Mouse (Mus musculus) spleen, adult 2 months (tissue): ENCODE data around the gene Il12b.

Experiments used
- CTCF ChIP-seq: fragments of 200-500 bp; IDR thresholded peaks from 2 replicates; pipeline ENCODE4 v1.5.1; 2011; ENCODE audit warnings: mild to moderate bottlenecking, inconsistent platforms; ENCODE audit not compliant: insufficient read depth, insufficient read length, insufficient replicate concordance; ENCODE audit errors: extremely low read depth
- POLR2A ChIP-seq: fragments of 200-500 bp; IDR thresholded peaks from 2 replicates; pipeline ENCODE4 v1.6.1; 2011; ENCODE audit warnings: low read depth, low read length, inconsistent platforms

DNA sequence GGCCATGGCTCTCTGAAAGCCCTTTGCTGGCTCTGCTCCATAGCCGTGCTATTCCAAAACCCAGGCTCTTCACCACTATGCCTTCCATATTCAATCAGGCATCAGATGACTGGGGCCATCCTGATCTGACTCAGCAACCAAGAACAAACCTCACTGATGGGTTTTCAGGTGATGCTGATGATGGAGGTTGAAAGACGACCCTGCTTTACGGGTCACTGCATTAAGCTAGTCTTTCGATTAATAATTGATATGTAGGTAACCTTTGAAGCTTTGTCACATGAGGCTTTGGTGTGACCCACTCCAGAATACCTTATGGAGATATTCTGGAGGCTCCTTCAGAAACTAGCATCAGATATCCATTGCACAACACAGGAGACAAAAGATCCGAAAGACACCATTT is 6.6 kb downstream of the Il12b start:
- TF ChIP-seq CTCF (no peak), POLR2A (no peak)
